Mouse (Mus musculus): ENCODE data around the gene Fancc. TPM values are rescaled to one million over a fixed set of nuclear protein-coding genes. Genes with fewer than 3 reads are reported as not detected.

The Fancc gene
- polyA plus RNA-seq, 1 experiment from 2014 or later: 26.7 TPM

DNA sequence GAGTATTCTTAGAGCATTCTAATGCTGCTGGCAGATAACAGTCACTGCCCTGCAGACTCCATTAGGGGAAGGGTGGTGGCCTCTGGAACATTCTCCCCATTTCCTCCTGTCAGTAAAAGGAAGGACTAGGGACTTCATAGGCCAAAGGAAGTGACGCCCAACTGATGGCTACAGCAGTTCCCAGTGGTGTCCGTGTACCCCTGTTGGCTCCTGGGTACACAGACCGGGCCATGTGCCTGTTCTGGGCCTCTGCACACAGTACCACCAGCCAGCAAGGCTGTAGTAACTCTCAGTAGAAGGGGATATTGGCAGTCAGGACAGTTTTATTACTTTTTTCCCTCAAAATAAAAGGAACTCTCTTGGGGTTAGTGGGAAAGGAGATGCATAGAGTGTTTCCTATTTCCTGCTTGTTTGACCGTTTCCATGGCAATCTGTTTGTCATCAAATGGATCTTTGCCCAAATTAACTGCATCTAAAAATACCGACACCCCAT, 241.5 kb downstream of the Fancc start:
- Histone ChIP-seq H3K9me3 (replicated peaks) (no peaks in the 10 kb centered on the region; the same call in 1 of the 2 replicates), H3K27ac (replicated peaks) (no peak overlapping the region), H3K27me3 (ENCODE audit: low read depth, poor library complexity, severe bottlenecking) (no peaks in the 10 kb centered on the region), H3K36me3 (peaks cover 10% of the 10 kb centered on the region), H3K4me1 (peaks cover 34% of the 10 kb centered on the region), H3K4me3 (no peak overlapping the region)
- 91% methylated on average over 5 of the region's 5 CpGs for WGBS
- DNase-seq (ENCODE audit: low spot score): no peak

- no peak overlapping the region for H3K27ac ChIP-seq (replicated peaks)
- 92% methylated on average over 7 of the region's 7 CpGs for WGBS
- DNase-seq (ENCODE audit: low spot score): no peak
Observed at GRCm38 (mm10) chr13:63253886-63254636, 243.0 kb downstream of the Fancc start.

DNA sequence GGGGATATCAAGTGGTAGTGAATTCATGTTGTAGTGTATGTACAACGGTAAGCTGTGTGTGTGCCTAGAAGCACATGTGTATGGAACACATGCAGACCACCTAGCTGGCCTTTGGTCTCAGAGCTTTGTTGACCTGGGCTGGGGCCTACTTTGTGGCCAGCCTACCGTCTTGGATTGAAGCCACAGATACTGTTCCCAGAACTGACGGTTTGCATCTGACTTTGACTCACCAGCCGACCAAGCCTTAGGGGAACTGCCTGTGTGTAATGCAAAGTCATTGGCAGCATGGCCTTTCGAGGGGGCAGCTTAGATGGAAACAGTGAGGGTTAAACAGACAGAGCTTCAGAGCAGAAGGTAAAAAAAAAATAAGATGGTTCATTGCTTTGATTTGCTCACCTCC, 243.9 kb downstream of the Fancc start:
- no peak overlapping the region for H3K27ac ChIP-seq (replicated peaks)
- no peak for DNase-seq (ENCODE audit: low spot score)
- H3K9me3 ChIP-seq (replicated peaks): no peaks in the 10 kb centered on the region; the same call in 1 of the 2 replicates
- 85% methylated on average over 5 of the region's 5 CpGs for WGBS
- H3K4me3 ChIP-seq: no peak overlapping the region
- H3K4me1 ChIP-seq: peaks cover 14% of the 10 kb centered on the region
- no peaks in the 10 kb centered on the region for H3K27me3 ChIP-seq (ENCODE audit: low read depth, poor library complexity, severe bottlenecking)
- H3K36me3 ChIP-seq: peaks cover 10% of the 10 kb centered on the region

More at GRCm38 (mm10) chr13:63253886-63254636, 243.0 kb downstream of the Fancc start:
- Histone ChIP-seq H3K36me3 (peaks cover 10% of the 10 kb centered on the region), H3K4me3 (no peak overlapping the region), H3K27me3 (ENCODE audit: low read depth, poor library complexity, severe bottlenecking) (no peaks in the 10 kb centered on the region), H3K9me3 (replicated peaks) (no peaks in the 10 kb centered on the region; the same call in 1 of the 2 replicates), H3K4me1 (peaks cover 23% of the 10 kb centered on the region)

GRCm38 (mm10) chr13:63252295-63253010, 244.6 kb downstream of the Fancc start:
- H3K4me1 ChIP-seq: peaks cover 11% of the 10 kb centered on the region
- no peak overlapping the region for H3K4me3 ChIP-seq
- 92% methylated on average over 2 of the region's 2 CpGs for WGBS
- H3K27me3 ChIP-seq (ENCODE audit: low read depth, poor library complexity, severe bottlenecking): no peaks in the 10 kb centered on the region
- no peak for DNase-seq (ENCODE audit: low spot score)
- H3K27ac ChIP-seq (replicated peaks): no peak overlapping the region
- no peaks in the 10 kb centered on the region; the same call in 1 of the 2 replicates for H3K9me3 ChIP-seq (replicated peaks)
- H3K36me3 ChIP-seq: peaks cover 9% of the 10 kb centered on the region

DNA sequence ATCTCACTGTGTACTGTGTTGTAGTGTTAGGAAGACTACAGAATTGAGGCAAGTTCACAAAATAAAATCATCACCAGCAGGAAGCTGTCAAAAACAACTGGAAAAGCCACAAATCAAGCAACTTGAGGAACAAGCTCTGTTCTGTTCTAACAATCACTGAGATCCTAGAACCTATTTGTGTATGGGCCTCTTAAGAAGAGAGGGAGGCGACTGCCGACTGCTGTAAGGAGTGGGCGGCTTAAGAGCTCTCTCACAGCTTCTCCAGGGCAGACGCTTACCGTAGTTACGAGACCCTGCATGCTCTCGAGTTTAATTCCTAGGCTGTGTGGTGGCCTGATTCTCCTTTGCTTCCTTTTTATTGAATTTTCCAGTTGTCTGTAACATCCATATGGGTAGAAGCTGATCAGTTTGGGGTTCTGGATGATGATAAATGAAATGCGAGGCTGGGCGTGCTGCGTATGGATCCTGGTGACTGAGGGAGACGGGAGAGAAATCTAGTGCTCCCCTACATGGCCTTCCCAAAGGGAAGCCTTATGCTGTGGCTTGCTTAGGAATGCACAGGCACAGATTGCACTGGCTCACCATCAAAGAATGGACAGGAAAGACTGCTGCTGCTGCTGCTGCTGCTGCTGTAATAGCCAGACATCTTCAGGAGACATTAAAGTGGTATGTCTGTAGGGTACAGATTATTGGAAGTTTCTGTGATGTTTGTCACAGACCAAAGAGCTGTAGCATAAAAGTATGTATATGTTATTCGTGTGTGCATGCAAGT, 245.8 kb downstream of the Fancc start:
- Histone ChIP-seq H3K9me3 (replicated peaks) (no peaks in the 10 kb centered on the region), H3K36me3 (no peaks in the 10 kb centered on the region), H3K4me3 (no peak overlapping the region), H3K27me3 (ENCODE audit: low read depth, poor library complexity, severe bottlenecking) (no peaks in the 10 kb centered on the region), H3K4me1 (peaks cover 11% of the 10 kb centered on the region), H3K27ac (replicated peaks) (no peak overlapping the region)
- no peak for DNase-seq (ENCODE audit: low spot score)
- WGBS: 75% methylated on average over 12 of the region's 12 CpGs

DNA sequence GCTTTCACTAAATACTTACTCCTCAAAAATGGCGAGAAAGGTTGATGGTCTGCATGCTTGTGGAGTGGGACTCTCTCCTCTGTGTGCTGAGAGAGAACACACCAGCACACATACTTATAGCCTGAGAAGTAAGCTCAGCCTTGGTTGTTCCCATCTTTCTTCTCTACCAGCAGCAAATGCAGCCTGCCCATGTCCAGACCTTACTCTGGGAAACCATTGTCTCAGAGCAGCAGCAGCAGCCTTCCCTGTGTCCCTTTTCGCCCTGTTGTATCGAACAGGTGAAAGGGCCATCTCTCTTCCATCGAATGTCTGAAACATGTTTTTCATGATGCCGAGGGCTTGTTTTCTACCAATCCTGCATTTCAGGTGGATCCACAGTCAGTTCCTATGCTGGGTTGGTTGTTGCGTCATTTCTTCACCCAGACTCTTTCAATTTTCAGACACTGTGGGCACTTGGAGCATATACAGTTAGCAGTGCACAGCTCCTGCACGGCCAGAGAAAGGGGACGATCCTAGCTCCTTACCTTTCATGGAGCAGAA, 246.6 kb downstream of the Fancc start:
- Histone ChIP-seq H3K27me3 (ENCODE audit: low read depth, poor library complexity, severe bottlenecking) (no peaks in the 10 kb centered on the region), H3K36me3 (no peaks in the 10 kb centered on the region), H3K4me1 (peaks cover 11% of the 10 kb centered on the region), H3K9me3 (replicated peaks) (no peaks in the 10 kb centered on the region), H3K4me3 (no peak overlapping the region), H3K27ac (replicated peaks) (no peak overlapping the region)
- WGBS: 94% methylated on average over 8 of the region's 8 CpGs
- no peak for DNase-seq (ENCODE audit: low spot score)

GRCm38 (mm10) chr13:63249741-63250431, 247.2 kb downstream of the Fancc start:
- no peak overlapping the region for H3K27ac ChIP-seq (replicated peaks)
- no peaks in the 10 kb centered on the region for H3K27me3 ChIP-seq (ENCODE audit: low read depth, poor library complexity, severe bottlenecking)
- peaks cover 11% of the 10 kb centered on the region for H3K4me1 ChIP-seq
- H3K36me3 ChIP-seq: no peaks in the 10 kb centered on the region
- H3K9me3 ChIP-seq (replicated peaks): no peaks in the 10 kb centered on the region
- DNase-seq (ENCODE audit: low spot score): no peak
- no peak overlapping the region for H3K4me3 ChIP-seq
- 84% methylated on average over 8 of the region's 8 CpGs for WGBS

GRCm38 (mm10) chr13:63249171-63249570, 247.9 kb downstream of the Fancc start:
- no peaks in the 10 kb centered on the region for H3K36me3 ChIP-seq
- DNase-seq (ENCODE audit: low spot score): no peak
- no peaks in the 10 kb centered on the region for H3K9me3 ChIP-seq (replicated peaks)
- peaks cover 16% of the 10 kb centered on the region for H3K4me1 ChIP-seq
- WGBS: 88% methylated on average over 7 of the region's 7 CpGs
- H3K4me3 ChIP-seq: no peak overlapping the region
- no peaks in the 10 kb centered on the region for H3K27me3 ChIP-seq (ENCODE audit: low read depth, poor library complexity, severe bottlenecking)
- no peak overlapping the region for H3K27ac ChIP-seq (replicated peaks)

DNA sequence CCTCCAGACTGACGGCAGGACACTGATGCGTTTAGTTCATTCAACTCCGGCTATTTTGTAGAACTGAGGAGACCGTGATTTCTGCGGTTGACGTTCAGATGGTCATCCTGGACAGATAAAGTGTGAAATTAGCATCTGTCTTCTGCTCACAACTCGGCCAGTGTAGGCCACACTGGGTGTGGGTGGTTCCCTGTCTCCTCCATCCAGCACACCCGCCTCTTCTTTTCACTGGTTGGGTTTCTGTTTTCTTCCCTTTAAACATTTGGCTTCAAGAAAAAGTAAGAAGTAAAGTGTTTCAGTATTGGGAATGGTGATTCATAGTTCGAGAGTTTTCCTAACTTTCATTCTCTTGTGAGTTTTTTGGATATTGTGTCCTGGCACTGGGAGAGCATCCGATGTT, 248.8 kb downstream of the Fancc start:
- Histone ChIP-seq H3K4me1 (peaks cover 16% of the 10 kb centered on the region), H3K27me3 (ENCODE audit: low read depth, poor library complexity, severe bottlenecking) (no peaks in the 10 kb centered on the region), H3K36me3 (no peaks in the 10 kb centered on the region), H3K27ac (replicated peaks) (no peak overlapping the region), H3K9me3 (replicated peaks) (no peaks in the 10 kb centered on the region), H3K4me3 (no peak overlapping the region)
- 92% methylated on average over 10 of the region's 10 CpGs for WGBS
- DNase-seq (ENCODE audit: low spot score): no peak

DNA sequence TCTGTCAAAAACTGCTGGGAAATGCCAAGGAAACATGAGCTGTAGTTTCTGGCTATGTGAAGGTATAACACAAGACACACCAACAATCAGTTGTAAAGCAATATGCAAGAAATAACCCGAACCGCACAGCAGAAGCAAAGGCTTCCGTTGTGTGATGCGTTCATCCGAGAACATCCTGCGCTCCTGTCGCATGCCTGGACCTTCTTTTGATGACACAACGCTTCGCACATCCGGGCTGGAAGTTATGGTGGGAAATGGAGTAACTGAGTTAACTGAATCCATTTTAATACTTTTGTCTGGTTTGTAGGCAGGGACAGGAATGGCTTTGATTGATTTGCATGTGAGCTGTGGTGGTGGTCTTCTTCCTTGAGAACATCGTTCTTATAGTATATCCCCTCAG, 249.4 kb downstream of the Fancc start:
- DNase-seq (ENCODE audit: low spot score): no peak

GRCm38 (mm10) chr13:63247041-63247440, 250.0 kb downstream of the Fancc start:
- 78% methylated on average over 7 of the region's 7 CpGs for WGBS
- H3K27me3 ChIP-seq (ENCODE audit: low read depth, poor library complexity, severe bottlenecking): no peaks in the 10 kb centered on the region
- H3K4me3 ChIP-seq: no peak overlapping the region
- no peaks in the 10 kb centered on the region for H3K36me3 ChIP-seq
- no peak for DNase-seq (ENCODE audit: low spot score)
- peaks cover 19% of the 10 kb centered on the region for H3K4me1 ChIP-seq
- no peak overlapping the region for H3K27ac ChIP-seq (replicated peaks)
- H3K9me3 ChIP-seq (replicated peaks): no peaks in the 10 kb centered on the region

More for the DNA sequence above, 249.4 kb downstream of the Fancc start:
- no peaks in the 10 kb centered on the region for H3K36me3 ChIP-seq
- H3K9me3 ChIP-seq (replicated peaks): no peaks in the 10 kb centered on the region
- H3K4me1 ChIP-seq: peaks cover 18% of the 10 kb centered on the region
- H3K27me3 ChIP-seq (ENCODE audit: low read depth, poor library complexity, severe bottlenecking): no peaks in the 10 kb centered on the region
- no peak overlapping the region for H3K27ac ChIP-seq (replicated peaks)
- WGBS: 97% methylated on average over 11 of the region's 11 CpGs
- no peak overlapping the region for H3K4me3 ChIP-seq

Data from midbrain, embryonic 10.5 days (tissue).